Mouse (Mus musculus) kidney, postnatal 4 days (tissue): Measurements from ENCODE around the gene Smim24.

ENCODE experiments used
- DNase-seq, 2 experiments: peaks; one replicate each; pipeline ENCODE4 v3.0.0; 2021; ENCODE audit warnings: mixed read lengths in 2 of 2

The Smim24 gene

DNA sequence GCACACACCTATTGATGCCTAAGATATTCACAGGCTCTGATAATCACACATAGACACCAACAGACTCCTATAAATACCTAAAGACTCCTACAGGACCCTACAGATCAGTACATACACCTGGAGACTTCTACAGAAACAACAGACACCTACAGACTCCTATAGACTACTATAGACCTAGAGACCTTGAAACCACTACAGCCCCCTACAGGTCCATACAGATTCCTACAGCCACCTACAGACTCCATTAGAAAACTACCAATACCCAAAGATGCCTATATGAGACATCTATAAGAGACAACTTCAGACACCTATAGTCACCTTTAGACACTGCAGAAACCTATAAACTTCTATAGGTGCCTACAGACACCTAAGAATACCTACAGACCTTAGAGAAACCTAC lies 48.2 kb downstream of the Smim24 start:
- DNase-seq, result no peak
